Mouse (Mus musculus): ENCODE measurements at regions not wholly inside any gene's neighbourhood (a gene's known extent, or its start where the extent isn't known, plus 50 kb on each side); places are given as distances from the start of the nearest gene placed in this dataset.
"Not testable (repeated sequence)": the region's sequence is repeated elsewhere in the genome, so short reads cannot be mapped to it uniquely, and the experiment has no call there.

GRCm38 (mm10) chr14:52920138-52920537 lies 424.6 kb upstream of the Olfr1507 start:
- DNase-seq; H3K27me3 ChIP-seq (replicated peaks; ENCODE audit: control insufficient read depth, insufficient read depth, low read length): not testable (repeated sequence)
- WGBS: no CpG with 5 or more reads among the region's 5 CpGs

GRCm38 (mm10) chr14:52913814-52914213 lies 418.3 kb upstream of the Olfr1507 start:
- not testable (repeated sequence) for H3K27ac ChIP-seq (ENCODE audit: insufficient read depth, low read depth, low read length); H3K4me1 ChIP-seq (ENCODE audit: control insufficient read depth, insufficient read depth, low read length); H3K36me3 ChIP-seq (ENCODE audit: control insufficient read depth, insufficient read depth, low read length); H3K27me3 ChIP-seq (replicated peaks; ENCODE audit: control insufficient read depth, insufficient read depth, low read length); DNase-seq; H3K4me3 ChIP-seq (ENCODE audit: insufficient read depth, low read depth, low read length)
- WGBS: no CpG with 5 or more reads among the region's 1 CpGs

More at GRCm38 (mm10) chr14:52920138-52920537, 424.6 kb upstream of the Olfr1507 start:
- not testable (repeated sequence) for H3K4me1 ChIP-seq (ENCODE audit: control insufficient read depth, insufficient read depth, low read length); H3K27ac ChIP-seq (ENCODE audit: insufficient read depth, low read depth, low read length); H3K36me3 ChIP-seq (ENCODE audit: control insufficient read depth, insufficient read depth, low read length); H3K4me3 ChIP-seq (ENCODE audit: insufficient read depth, low read depth, low read length)

DNA sequence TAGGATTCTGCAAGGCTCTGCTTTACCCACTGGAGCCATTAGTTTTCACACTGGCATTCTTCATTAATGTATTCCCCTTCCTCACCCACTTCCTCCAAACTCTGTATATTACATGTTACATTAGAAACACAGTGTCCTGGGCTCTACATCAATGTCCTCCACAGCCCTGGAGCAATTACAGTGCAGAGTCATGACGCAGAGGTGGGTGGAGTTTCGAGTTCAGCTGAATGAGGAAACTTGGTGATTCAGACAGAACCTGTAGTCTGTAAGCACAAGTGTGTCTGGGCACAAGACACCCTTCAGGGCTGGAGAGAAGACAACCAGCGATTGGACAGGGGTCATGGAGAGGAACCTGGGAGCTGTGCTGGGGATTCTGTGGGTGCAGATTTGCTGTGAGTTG lies 404.1 kb upstream of the Olfr1507 start:
- no CpG with 5 or more reads among the region's 3 CpGs for WGBS
- DNase-seq: not testable (repeated sequence)

DNA sequence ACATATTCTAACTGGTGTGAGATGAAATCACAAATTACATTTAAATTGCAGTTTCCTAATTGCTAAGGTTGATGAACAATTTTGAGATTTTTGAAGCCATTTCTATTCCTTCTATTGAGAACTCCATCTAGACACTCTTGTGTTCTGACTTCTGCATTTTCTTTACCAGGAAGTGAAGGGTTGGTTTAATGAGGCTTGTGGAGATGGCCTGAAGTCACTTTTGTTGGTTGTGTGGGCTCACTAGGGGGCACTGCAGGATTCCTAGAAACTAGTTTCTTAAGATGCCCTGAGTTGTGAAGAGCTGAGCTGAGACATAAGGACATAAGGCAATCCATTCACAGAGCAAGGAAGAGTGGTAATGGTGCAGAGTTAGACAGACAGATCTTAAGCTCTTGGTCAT lies 402.8 kb upstream of the Olfr1507 start:
- not testable (repeated sequence) for H3K27ac ChIP-seq (ENCODE audit: insufficient read depth, low read depth, low read length); DNase-seq; H3K36me3 ChIP-seq (ENCODE audit: control insufficient read depth, insufficient read depth, low read length); H3K4me1 ChIP-seq (ENCODE audit: control insufficient read depth, insufficient read depth, low read length); H3K4me3 ChIP-seq (ENCODE audit: insufficient read depth, low read depth, low read length); H3K27me3 ChIP-seq (replicated peaks; ENCODE audit: control insufficient read depth, insufficient read depth, low read length)

More for the DNA sequence above, 404.1 kb upstream of the Olfr1507 start:
- not testable (repeated sequence) for H3K4me1 ChIP-seq (ENCODE audit: control insufficient read depth, insufficient read depth, low read length); H3K27me3 ChIP-seq (replicated peaks; ENCODE audit: control insufficient read depth, insufficient read depth, low read length); H3K36me3 ChIP-seq (ENCODE audit: control insufficient read depth, insufficient read depth, low read length); H3K27ac ChIP-seq (ENCODE audit: insufficient read depth, low read depth, low read length); H3K4me3 ChIP-seq (ENCODE audit: insufficient read depth, low read depth, low read length)

DNA sequence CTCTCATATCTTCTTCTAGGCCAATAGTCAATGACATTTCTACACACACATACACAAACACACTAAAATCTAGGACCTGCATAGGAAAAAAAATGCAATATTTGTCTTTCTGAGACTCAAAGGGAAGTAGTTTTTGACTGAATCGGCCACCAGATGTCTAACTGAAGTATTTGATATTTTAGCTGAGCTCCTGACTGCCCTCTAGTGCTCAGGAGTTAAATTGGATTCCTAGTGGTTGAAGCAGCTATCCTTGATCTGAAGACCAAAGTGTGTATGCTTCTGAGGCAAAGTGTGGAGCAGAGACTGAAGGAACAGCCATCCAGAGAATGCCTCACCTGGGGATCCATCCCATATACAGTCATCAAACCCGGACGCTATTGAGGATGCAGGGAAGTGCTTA lies 384.4 kb upstream of the Olfr1507 start:
- not testable (repeated sequence) for DNase-seq; H3K27ac ChIP-seq (ENCODE audit: insufficient read depth, low read depth, low read length); H3K36me3 ChIP-seq (ENCODE audit: control insufficient read depth, insufficient read depth, low read length); H3K4me1 ChIP-seq (ENCODE audit: control insufficient read depth, insufficient read depth, low read length); H3K27me3 ChIP-seq (replicated peaks; ENCODE audit: control insufficient read depth, insufficient read depth, low read length); H3K4me3 ChIP-seq (ENCODE audit: insufficient read depth, low read depth, low read length)
- WGBS: no CpG with 5 or more reads among the region's 3 CpGs

GRCm38 (mm10) chr14:52863841-52864240 lies 368.3 kb upstream of the Olfr1507 start:
- not testable (repeated sequence) for H3K4me3 ChIP-seq (ENCODE audit: insufficient read depth, low read depth, low read length); DNase-seq; H3K4me1 ChIP-seq (ENCODE audit: control insufficient read depth, insufficient read depth, low read length); H3K27me3 ChIP-seq (replicated peaks; ENCODE audit: control insufficient read depth, insufficient read depth, low read length); H3K27ac ChIP-seq (ENCODE audit: insufficient read depth, low read depth, low read length); H3K36me3 ChIP-seq (ENCODE audit: control insufficient read depth, insufficient read depth, low read length)
- no CpG with 5 or more reads among the region's 3 CpGs for WGBS

DNA sequence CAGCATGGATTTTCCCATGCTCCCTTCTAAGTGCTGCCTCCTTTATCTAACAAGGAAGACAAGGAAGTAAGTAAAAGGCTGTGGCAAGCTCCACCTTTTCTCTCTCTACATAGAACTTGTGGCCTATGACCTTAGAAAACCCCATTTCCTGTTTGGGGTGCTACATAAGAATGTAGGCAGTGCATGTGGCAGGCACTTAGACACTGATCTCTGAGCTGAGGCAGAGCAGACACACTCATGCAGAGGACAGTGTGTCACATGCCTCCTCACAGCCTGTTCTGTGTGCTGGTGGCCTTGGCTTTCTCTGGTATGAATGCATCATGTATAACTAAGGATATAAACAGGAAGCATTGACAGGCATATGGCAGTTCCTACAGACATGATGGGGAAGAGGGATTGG lies 367.6 kb upstream of the Olfr1507 start:
- not testable (repeated sequence) for H3K4me1 ChIP-seq (ENCODE audit: control insufficient read depth, insufficient read depth, low read length); H3K36me3 ChIP-seq (ENCODE audit: control insufficient read depth, insufficient read depth, low read length); H3K4me3 ChIP-seq (ENCODE audit: insufficient read depth, low read depth, low read length); DNase-seq; H3K27me3 ChIP-seq (replicated peaks; ENCODE audit: control insufficient read depth, insufficient read depth, low read length); H3K27ac ChIP-seq (ENCODE audit: insufficient read depth, low read depth, low read length)

- WGBS: 57% methylated on average over 12 of the region's 20 CpGs
- not testable (repeated sequence) for H3K4me1 ChIP-seq (ENCODE audit: control insufficient read depth, insufficient read depth, low read length); H3K36me3 ChIP-seq (ENCODE audit: control insufficient read depth, insufficient read depth, low read length); DNase-seq; H3K27me3 ChIP-seq (replicated peaks; ENCODE audit: control insufficient read depth, insufficient read depth, low read length); H3K4me3 ChIP-seq (ENCODE audit: insufficient read depth, low read depth, low read length); H3K27ac ChIP-seq (ENCODE audit: insufficient read depth, low read depth, low read length)
Observed at GRCm38 (mm10) chr14:52862491-52862890, 366.9 kb upstream of the Olfr1507 start.

- not testable (repeated sequence) for H3K36me3 ChIP-seq (ENCODE audit: control insufficient read depth, insufficient read depth, low read length); H3K27ac ChIP-seq (ENCODE audit: insufficient read depth, low read depth, low read length)
Observed at GRCm38 (mm10) chr14:52855339-52855738, 359.8 kb upstream of the Olfr1507 start.

GRCm38 (mm10) chr14:52853598-52853997 lies 358.0 kb upstream of the Olfr1507 start:
- not testable (repeated sequence) for H3K27ac ChIP-seq (ENCODE audit: insufficient read depth, low read depth, low read length); H3K4me3 ChIP-seq (ENCODE audit: insufficient read depth, low read depth, low read length); H3K4me1 ChIP-seq (ENCODE audit: control insufficient read depth, insufficient read depth, low read length); H3K36me3 ChIP-seq (ENCODE audit: control insufficient read depth, insufficient read depth, low read length); DNase-seq; H3K27me3 ChIP-seq (replicated peaks; ENCODE audit: control insufficient read depth, insufficient read depth, low read length)

More at GRCm38 (mm10) chr14:52855339-52855738, 359.8 kb upstream of the Olfr1507 start:
- no CpG with 5 or more reads among the region's 2 CpGs for WGBS
- DNase-seq; H3K27me3 ChIP-seq (replicated peaks; ENCODE audit: control insufficient read depth, insufficient read depth, low read length); H3K4me3 ChIP-seq (ENCODE audit: insufficient read depth, low read depth, low read length); H3K4me1 ChIP-seq (ENCODE audit: control insufficient read depth, insufficient read depth, low read length): not testable (repeated sequence)

DNA sequence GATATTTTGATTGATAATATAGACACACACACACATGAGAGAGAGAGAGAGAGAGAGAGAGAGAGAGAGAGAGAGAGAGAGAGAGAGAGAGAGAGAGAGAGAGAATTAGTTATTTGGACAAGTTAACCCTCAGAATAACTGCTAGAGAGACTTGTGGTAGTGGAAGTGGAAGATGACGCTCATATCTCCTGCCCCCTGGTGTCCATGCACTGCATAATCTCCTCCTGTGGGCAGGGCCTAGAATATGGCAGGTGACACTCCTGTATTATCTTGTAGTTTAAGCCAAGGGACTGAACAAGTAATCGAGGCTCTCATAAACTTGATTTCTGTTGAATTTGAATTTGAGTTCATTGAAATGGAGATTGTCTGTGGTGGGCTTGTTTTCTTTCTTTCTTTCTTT lies 352.4 kb upstream of the Olfr1507 start:
- no CpG with 5 or more reads among the region's 2 CpGs for WGBS
- not testable (repeated sequence) for H3K36me3 ChIP-seq (ENCODE audit: control insufficient read depth, insufficient read depth, low read length); H3K4me3 ChIP-seq (ENCODE audit: insufficient read depth, low read depth, low read length); H3K27me3 ChIP-seq (replicated peaks; ENCODE audit: control insufficient read depth, insufficient read depth, low read length); H3K27ac ChIP-seq (ENCODE audit: insufficient read depth, low read depth, low read length); DNase-seq; H3K4me1 ChIP-seq (ENCODE audit: control insufficient read depth, insufficient read depth, low read length)

- not testable (repeated sequence) for H3K4me3 ChIP-seq (ENCODE audit: insufficient read depth, low read depth, low read length); H3K36me3 ChIP-seq (ENCODE audit: control insufficient read depth, insufficient read depth, low read length); DNase-seq; H3K4me1 ChIP-seq (ENCODE audit: control insufficient read depth, insufficient read depth, low read length); H3K27ac ChIP-seq (ENCODE audit: insufficient read depth, low read depth, low read length); H3K27me3 ChIP-seq (replicated peaks; ENCODE audit: control insufficient read depth, insufficient read depth, low read length)
- no CpG with 5 or more reads among the region's 1 CpGs for WGBS
Observed at GRCm38 (mm10) chr14:52824005-52824404, 328.5 kb upstream of the Olfr1507 start.

Measured in kidney, adult 2 months (tissue).